Mouse (Mus musculus): Measurements from ENCODE around the gene Tmem100. TPM values are rescaled to one million over a fixed set of nuclear protein-coding genes. Genes with fewer than 3 reads are reported as not detected.

The Tmem100 gene
- 5.8 and 5.9 TPM in 2 replicates for polyA plus RNA-seq (2016; fragmentation: Nextera tagmentation; extraction: Ambion mirVana)

DNA sequence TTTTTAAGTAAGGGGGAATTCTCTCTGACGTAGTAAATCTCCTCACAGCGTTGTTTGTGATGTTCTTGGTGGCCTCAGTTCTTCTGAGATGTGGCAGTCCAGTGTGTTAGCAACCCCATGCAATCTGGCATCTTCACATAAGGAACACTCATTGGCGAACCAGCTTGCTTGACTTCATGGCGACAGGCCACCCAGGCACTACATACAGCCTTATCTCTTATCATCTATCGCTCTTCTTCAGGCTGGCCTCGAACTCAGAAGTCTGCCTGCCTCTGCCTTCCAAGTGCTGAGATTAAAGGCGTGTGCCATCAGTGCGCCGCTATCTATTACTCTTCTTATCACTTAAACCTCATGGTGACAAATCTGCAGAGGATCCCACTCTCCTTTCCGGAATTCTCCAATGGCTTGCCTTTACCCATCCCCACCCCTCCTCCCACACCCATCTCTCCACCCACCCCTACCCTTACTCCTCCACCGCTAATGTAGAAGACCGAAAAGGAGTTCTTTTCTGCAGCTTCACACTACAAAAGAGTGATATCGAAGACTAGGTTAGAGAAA is at the start of gene Tmem100:
Tmem100 (plus strand) TSS at position 508 of the 558 bp plus-strand sequence.
- H3K9me3 ChIP-seq (replicated peaks): no peaks in the 10 kb centered on the region
- peaks cover 47% of the 10 kb centered on the region for H3K4me1 ChIP-seq
- peak within 1 kb of the TSS; percentile 46 for H3K4me3 ChIP-seq
- 56% methylated on average over 13 of the region's 13 CpGs for WGBS
- no peak for DNase-seq (ENCODE audit: low spot score)
- peaks cover 41% of the 10 kb centered on the region for H3K27me3 ChIP-seq (ENCODE audit: low read depth, poor library complexity, severe bottlenecking)
- H3K27ac ChIP-seq (replicated peaks): 0 out of 2 replicates have a peak within 1 kb of the TSS, but pooled peaks have one; percentile 28
- H3K36me3 ChIP-seq: no peaks in the 10 kb centered on the region

GRCm38 (mm10) chr11:89982918-89983317 is 47.2 kb upstream of the Tmem100 start:
- WGBS: 79% methylated on average over 2 of the region's 2 CpGs
- no peak for DNase-seq (ENCODE audit: low spot score)
- H3K9me3 ChIP-seq (replicated peaks): no peaks in the 10 kb centered on the region
- H3K4me3 ChIP-seq: no peak overlapping the region
- H3K27me3 ChIP-seq (ENCODE audit: low read depth, poor library complexity, severe bottlenecking): peaks cover 47% of the 10 kb centered on the region
- no peak overlapping the region for H3K27ac ChIP-seq (replicated peaks)
- H3K4me1 ChIP-seq: peaks cover 25% of the 10 kb centered on the region
- peaks cover 4% of the 10 kb centered on the region; the same call in 1 of the 2 replicates for H3K36me3 ChIP-seq

DNA sequence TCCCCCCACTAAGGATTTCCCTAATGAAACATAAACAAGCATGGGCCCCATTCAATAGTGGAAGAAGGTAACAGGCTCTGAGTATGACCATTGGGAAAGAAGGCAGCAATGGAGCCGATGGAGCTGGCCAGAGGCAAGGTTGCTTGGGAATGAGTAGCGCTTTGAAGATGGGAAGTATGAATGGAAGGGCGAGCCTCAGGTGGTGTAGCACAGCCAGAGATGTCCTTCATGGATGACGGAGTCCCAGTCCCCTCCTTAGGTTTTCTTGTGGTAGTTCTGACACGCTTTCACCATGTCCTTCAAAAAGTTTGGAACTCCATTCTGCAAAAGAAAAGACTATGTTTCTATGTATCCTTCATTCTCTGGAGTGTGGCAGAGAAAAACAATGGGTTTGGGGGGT is 45.7 kb upstream of the Tmem100 start:
- H3K9me3 ChIP-seq (replicated peaks): no peaks in the 10 kb centered on the region
- DNase-seq (ENCODE audit: low spot score): no peak
- 93% methylated on average over 5 of the region's 5 CpGs for WGBS
- H3K4me1 ChIP-seq: peaks cover 11% of the 10 kb centered on the region
- H3K27me3 ChIP-seq (ENCODE audit: low read depth, poor library complexity, severe bottlenecking): peaks cover 51% of the 10 kb centered on the region
- H3K27ac ChIP-seq (replicated peaks): no peak overlapping the region
- H3K4me3 ChIP-seq: no peak overlapping the region
- peaks cover 4% of the 10 kb centered on the region; the same call in 1 of the 2 replicates for H3K36me3 ChIP-seq

DNA sequence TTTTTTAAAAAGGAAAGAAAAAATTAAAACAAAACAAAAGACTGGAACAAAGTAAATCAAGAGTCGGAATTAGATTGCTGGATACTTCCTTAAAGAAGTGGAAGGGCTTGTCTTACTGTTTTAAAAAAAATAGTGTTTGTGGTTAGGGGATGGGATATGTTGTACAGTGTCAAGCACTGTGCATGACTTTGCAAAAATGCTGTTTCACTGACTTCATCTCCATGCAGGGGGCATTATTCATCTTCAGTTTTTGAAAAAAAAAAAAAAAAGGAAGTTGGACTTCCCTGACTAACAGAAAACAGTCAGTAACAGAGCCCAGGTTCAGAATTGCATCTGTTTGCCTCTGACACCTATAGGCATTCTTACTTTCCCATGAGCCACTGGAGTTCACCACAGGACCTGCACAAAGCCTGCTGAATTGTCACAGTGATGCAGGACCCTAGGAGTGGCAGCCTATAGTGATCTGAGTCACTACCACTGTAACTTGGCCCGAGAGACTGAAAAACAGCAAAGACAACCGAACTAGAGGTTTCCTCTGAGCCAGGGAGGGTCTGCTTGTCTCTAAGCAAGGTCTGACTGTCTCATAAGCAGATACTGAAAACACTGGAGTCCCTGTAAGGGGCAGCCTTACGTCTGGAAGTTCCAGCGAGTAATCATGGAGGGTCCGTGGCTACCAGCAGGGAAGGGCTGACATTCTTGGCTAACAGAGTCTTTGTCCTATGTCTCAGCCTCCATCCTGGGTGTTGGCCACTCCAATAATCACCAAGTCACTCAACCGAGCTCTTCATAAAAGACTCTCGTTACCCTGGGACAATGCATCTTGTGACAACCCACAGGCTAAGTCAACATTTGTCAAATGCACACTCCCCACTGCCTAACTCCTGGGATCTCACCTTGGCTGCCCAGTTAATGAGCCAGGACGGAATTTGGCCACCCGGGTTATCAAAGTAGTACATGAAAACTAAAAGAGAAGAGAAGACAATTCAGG is 44.7 kb upstream of the Tmem100 start:
- H3K27ac ChIP-seq (replicated peaks): no peak overlapping the region; the same call in 1 of the 2 replicates
- no peaks in the 10 kb centered on the region for H3K9me3 ChIP-seq (replicated peaks)
- peaks cover 4% of the 10 kb centered on the region; the same call in 1 of the 2 replicates for H3K36me3 ChIP-seq
- 37% methylated on average over 10 of the region's 10 CpGs for WGBS
- peaks cover 49% of the 10 kb centered on the region for H3K27me3 ChIP-seq (ENCODE audit: low read depth, poor library complexity, severe bottlenecking)
- peaks cover 11% of the 10 kb centered on the region for H3K4me1 ChIP-seq
- no peak overlapping the region for H3K4me3 ChIP-seq
- DNase-seq (ENCODE audit: low spot score): no peak

DNA sequence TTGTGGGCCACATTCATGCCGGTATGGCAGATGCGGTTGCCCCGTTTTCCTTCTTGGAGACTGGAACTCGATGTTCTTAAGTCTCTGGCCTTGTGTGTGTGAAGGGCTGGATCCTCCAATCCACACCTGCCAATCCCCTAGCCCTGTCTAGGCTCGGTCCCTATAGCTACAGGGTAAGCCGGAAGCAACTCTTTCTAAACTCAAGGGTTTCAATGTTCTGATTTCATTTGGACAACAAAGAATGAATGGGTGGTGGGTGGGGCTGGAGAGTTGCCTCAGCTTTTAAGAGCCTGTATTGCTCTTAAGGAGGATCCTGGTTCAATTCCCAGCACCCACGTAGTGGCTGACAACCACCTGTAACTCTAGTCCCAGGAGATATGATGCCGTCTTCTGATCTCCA is 43.6 kb upstream of the Tmem100 start:
- H3K4me3 ChIP-seq: no peak overlapping the region
- no peak for DNase-seq (ENCODE audit: low spot score)
- H3K36me3 ChIP-seq: peaks cover 4% of the 10 kb centered on the region; the same call in 1 of the 2 replicates
- peaks cover 45% of the 10 kb centered on the region for H3K27me3 ChIP-seq (ENCODE audit: low read depth, poor library complexity, severe bottlenecking)
- H3K9me3 ChIP-seq (replicated peaks): no peaks in the 10 kb centered on the region
- no peak overlapping the region for H3K27ac ChIP-seq (replicated peaks)
- 91% methylated on average over 8 of the region's 8 CpGs for whole genome bisulfite sequencing
- H3K4me1 ChIP-seq: peaks cover 11% of the 10 kb centered on the region

DNA sequence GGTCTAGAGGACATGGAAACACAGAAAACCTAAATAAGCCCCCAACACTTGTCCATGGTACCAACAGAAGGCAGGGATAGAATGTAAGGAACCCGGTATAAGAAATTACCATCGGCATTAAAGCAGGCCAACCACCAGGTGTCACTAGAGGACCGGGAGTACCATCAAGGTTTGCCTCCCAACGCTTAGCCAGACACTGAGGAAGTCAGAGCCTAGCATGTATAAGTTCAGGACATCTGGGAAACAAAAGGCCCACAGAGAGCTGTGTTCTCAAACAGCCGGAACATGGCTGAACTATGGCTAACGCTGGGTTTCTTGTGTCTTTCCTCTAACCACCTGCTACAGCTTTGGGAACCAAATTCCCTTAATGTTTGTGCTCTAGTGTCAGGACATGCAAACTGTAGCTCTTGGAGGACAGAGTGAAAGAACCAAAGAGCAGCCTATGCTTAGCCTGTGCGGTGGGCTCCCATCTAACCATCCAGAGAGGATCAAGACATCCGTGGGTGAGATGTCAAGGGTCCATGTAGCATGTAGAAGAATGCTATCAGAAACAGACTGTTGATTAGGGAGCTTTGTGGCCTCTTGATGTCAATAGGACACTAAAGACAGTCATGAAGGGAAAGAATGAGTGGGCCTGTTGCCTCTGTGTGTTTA is 41.1 kb upstream of the Tmem100 start:
- 29% methylated on average over 8 of the region's 8 CpGs for WGBS
- no peak overlapping the region for H3K4me3 ChIP-seq
- 0 out of 2 replicates have a peak overlapping the region, but pooled peaks have one; percentile 17 for H3K27ac ChIP-seq (replicated peaks)
- H3K4me1 ChIP-seq: peaks cover 11% of the 10 kb centered on the region
- no peaks in the 10 kb centered on the region for H3K9me3 ChIP-seq (replicated peaks)
- peaks cover 3% of the 10 kb centered on the region; the same call in 1 of the 2 replicates for H3K36me3 ChIP-seq
- H3K27me3 ChIP-seq (ENCODE audit: low read depth, poor library complexity, severe bottlenecking): peaks cover 33% of the 10 kb centered on the region
- peak; percentile 74 for DNase-seq (ENCODE audit: low spot score)

DNA sequence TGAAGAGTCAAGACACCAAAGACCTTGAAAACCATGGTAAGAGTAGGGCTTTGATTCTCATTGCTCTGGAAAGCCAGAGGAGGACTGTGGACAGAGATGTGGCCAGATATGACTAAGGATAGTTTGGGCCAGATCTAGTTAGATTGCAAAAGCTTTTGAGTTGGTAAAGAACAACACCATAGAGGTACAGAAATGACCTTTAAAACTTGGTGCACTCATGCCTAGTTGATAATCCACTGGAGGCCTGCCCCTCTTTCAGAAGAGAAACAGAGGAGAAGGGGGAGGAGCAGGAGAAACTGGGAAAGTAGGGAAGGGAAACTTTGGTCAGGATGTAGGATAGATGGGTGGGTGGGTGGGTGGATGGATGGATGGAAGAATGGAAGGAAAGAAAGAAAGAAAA is 38.5 kb upstream of the Tmem100 start:
- H3K36me3 ChIP-seq: no peaks in the 10 kb centered on the region
- H3K4me3 ChIP-seq: no peak overlapping the region
- no peak for DNase-seq (ENCODE audit: low spot score)
- H3K9me3 ChIP-seq (replicated peaks): no peaks in the 10 kb centered on the region
- H3K4me1 ChIP-seq: no peaks in the 10 kb centered on the region
- no peak overlapping the region for H3K27ac ChIP-seq (replicated peaks)
- H3K27me3 ChIP-seq (ENCODE audit: low read depth, poor library complexity, severe bottlenecking): peaks cover 19% of the 10 kb centered on the region

- 88% methylated on average over 2 of the region's 2 CpGs for WGBS
- Histone ChIP-seq H3K27me3 (ENCODE audit: low read depth, poor library complexity, severe bottlenecking) (no peaks in the 10 kb centered on the region), H3K36me3 (no peaks in the 10 kb centered on the region), H3K4me3 (no peak overlapping the region), H3K9me3 (replicated peaks) (no peaks in the 10 kb centered on the region), H3K4me1 (no peaks in the 10 kb centered on the region), H3K27ac (replicated peaks) (no peak overlapping the region)
- DNase-seq (ENCODE audit: low spot score): no peak
Observed at GRCm38 (mm10) chr11:89994706-89995105, 35.4 kb upstream of the Tmem100 start.

GRCm38 (mm10) chr11:89995596-89995995 is 34.6 kb upstream of the Tmem100 start:
- 88% methylated on average over 5 of the region's 5 CpGs for WGBS
- Histone ChIP-seq H3K27ac (replicated peaks) (no peak overlapping the region), H3K27me3 (ENCODE audit: low read depth, poor library complexity, severe bottlenecking) (no peaks in the 10 kb centered on the region), H3K9me3 (replicated peaks) (no peaks in the 10 kb centered on the region), H3K36me3 (no peaks in the 10 kb centered on the region), H3K4me3 (no peak overlapping the region), H3K4me1 (no peaks in the 10 kb centered on the region)
- DNase-seq (ENCODE audit: low spot score): no peak

DNA sequence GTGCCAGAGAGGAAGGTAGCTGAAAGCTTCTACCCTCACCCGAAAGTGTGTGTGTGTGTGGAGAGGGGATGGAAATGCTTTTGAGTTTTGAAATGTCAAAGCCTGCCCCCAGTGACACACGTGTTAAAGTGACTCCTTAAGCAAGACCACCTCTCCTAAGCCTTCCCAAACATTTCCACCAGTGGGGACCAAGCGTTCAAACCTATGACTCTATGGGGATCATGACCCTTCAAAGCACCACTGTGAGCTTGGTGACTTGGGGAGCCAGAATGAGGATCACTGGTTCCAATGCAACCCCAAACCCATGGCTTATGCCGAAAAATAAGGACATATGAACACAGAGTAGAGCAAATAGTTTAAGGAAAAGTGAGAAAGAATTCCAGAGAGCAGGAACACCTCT is 33.7 kb upstream of the Tmem100 start:
- no peaks in the 10 kb centered on the region for H3K4me1 ChIP-seq
- DNase-seq (ENCODE audit: low spot score): no peak
- no peak overlapping the region for H3K4me3 ChIP-seq
- H3K27ac ChIP-seq (replicated peaks): no peak overlapping the region
- H3K27me3 ChIP-seq (ENCODE audit: low read depth, poor library complexity, severe bottlenecking): peaks cover 2% of the 10 kb centered on the region; the same call in 1 of the 2 replicates
- no peaks in the 10 kb centered on the region for H3K36me3 ChIP-seq
- H3K9me3 ChIP-seq (replicated peaks): no peaks in the 10 kb centered on the region
- WGBS: 84% methylated on average over 4 of the region's 4 CpGs

DNA sequence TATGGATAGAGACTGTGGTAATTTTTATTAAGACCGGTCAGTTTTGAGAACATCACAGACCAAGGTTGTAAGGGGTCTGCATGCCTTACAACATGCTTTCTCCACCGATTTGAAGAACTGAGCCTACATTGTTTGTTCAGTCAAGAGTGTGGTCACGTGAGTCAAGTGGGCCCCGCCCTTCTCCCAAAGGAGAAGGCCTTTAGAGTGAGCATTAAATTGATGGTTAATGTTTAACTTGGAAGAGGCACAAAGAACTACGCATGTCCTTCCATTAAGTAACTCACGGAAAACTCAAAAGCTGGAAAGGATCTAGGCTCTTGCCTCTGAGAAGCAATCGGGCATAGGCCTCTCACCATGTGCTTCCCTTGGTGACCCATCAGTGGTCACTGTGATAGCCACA is 33.3 kb upstream of the Tmem100 start:
- no peaks in the 10 kb centered on the region for H3K9me3 ChIP-seq (replicated peaks)
- 93% methylated on average over 7 of the region's 7 CpGs for WGBS
- no peak overlapping the region for H3K4me3 ChIP-seq
- H3K4me1 ChIP-seq: peaks cover 1% of the 10 kb centered on the region
- H3K27ac ChIP-seq (replicated peaks): no peak overlapping the region
- no peak for DNase-seq (ENCODE audit: low spot score)
- peaks cover 4% of the 10 kb centered on the region; the same call in 1 of the 2 replicates for H3K27me3 ChIP-seq (ENCODE audit: low read depth, poor library complexity, severe bottlenecking)
- no peaks in the 10 kb centered on the region for H3K36me3 ChIP-seq

GRCm38 (mm10) chr11:89998996-89999770 is 31.0 kb upstream of the Tmem100 start:
- Histone ChIP-seq H3K27me3 (ENCODE audit: low read depth, poor library complexity, severe bottlenecking) (peaks cover 4% of the 10 kb centered on the region; the same call in 1 of the 2 replicates), H3K36me3 (no peaks in the 10 kb centered on the region), H3K9me3 (replicated peaks) (no peaks in the 10 kb centered on the region), H3K4me3 (no peak overlapping the region), H3K27ac (replicated peaks) (no peak overlapping the region), H3K4me1 (peaks cover 13% of the 10 kb centered on the region)
- DNase-seq (ENCODE audit: low spot score): no peak
- 91% methylated on average over 18 of the region's 18 CpGs for WGBS

Measured in midbrain, embryonic 10.5 days (tissue).